Mouse (Mus musculus) splenic B cell, adult 2 months (primary cell): ENCODE measurements around the gene Ptprz1.
"Not testable (repeated sequence)": the region's sequence is repeated elsewhere in the genome, so short reads cannot be mapped to it uniquely, and the experiment has no call there.

ENCODE experiments used
- DNase-seq: peaks from one replicate; pipeline ENCODE4 v3.0.0-alpha.2; 2011; ENCODE audit warnings: low read depth, low spot score
- H3K27me3 ChIP-seq: 2 replicates; pipeline ENCODE4 v1.6.1; 2012; ENCODE audit warnings: mild to moderate bottlenecking, low read length, moderate library complexity, mixed read lengths; ENCODE audit not compliant: control insufficient read depth, poor library complexity, insufficient read depth, severe bottlenecking
- H3K36me3 ChIP-seq: 2 replicates; pipeline ENCODE4 v1.6.1; 2012; ENCODE audit warnings: mild to moderate bottlenecking, low read length, moderate library complexity, mixed read lengths; ENCODE audit not compliant: control insufficient read depth, poor library complexity, insufficient read depth, severe bottlenecking

The Ptprz1 gene

GRCm38 (mm10) chr6:23084587-23085421 is 209.5 kb downstream of the Ptprz1 start:
- DNase-seq = no peak
- Histone ChIP-seq H3K36me3 (no peaks in the 10 kb centered on the region), H3K27me3 (no peaks in the 10 kb centered on the region)

GRCm38 (mm10) chr6:23089292-23089691 is 214.0 kb downstream of the Ptprz1 start:
- not testable (repeated sequence) for H3K36me3 ChIP-seq, H3K27me3 ChIP-seq, DNase-seq

- not testable (repeated sequence) for H3K27me3 ChIP-seq, H3K36me3 ChIP-seq, DNase-seq
Observed at GRCm38 (mm10) chr6:23090346-23091055, 215.2 kb downstream of the Ptprz1 start.
